Mouse (Mus musculus): ENCODE measurements around the gene Sesn3.

Sesn3 gene

GRCm38 (mm10) chr9:14350787-14351186 lies 75.9 kb downstream of the Sesn3 start:
- DNase-seq (ENCODE audit: low read depth, low spot score), result no peak

GRCm38 (mm10) chr9:14352337-14352736 lies 77.5 kb downstream of the Sesn3 start:
- DNase-seq (ENCODE audit: low read depth, low spot score), result peak; percentile 53

- no peak for DNase-seq (ENCODE audit: low read depth, low spot score)
These were observed 80.0 kb downstream of the Sesn3 start for GRCm38 (mm10) chr9:14354852-14355251.

DNA sequence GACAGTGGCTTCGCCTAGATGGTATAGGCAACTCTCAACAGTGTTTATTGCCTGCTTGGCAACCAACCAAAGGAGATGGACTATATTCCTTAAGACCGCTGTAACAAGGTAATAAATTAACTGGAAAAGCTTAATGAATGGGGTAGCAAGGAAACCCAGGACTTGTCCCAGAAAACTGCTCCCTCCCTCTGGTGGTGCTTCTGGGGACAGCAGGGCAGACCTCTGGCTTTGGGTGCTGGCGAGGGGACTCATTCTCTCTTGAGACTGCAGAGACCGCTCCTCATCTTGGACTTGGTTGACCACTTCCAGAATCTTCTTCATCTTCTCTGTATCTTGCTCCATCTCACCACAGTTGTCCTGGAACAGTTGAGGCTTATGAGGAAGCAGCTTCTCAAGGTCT lies 82.2 kb downstream of the Sesn3 start:
- DNase-seq (ENCODE audit: low read depth, low spot score), result no peak

DNA sequence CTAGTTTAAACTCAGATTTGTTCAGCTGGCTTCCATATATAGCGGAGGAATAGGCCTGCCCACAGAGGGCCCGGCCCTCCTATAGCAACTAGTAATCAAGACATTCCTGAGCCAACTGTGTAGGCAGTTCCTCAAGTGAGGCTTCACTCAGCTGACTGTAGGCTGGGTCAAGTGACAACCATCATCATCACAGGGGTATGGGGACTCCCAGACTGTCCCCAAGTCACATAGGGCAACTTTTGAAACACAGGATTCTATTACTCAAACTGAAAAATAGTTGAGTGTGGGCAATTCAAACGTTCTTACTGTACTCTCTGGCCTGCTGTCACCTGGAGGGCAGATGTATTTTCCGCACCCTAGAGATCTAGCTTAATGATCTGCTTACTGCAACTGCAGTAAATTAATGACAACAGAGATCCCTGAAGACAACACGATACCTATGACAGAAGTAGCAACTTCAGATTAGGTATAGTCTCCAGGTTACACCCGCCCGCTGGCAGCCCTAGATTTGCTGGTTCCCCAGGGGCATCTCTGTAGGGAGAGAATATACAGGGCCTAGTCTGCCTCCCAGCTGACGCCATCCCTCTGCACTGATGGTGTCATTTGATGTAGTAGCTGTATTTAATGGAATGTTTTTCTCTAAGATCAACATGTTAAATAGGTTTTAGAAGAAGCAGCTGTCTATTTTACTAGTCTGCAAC lies 87.4 kb downstream of the Sesn3 start:
- DNase-seq (ENCODE audit: low read depth, low spot score), result no peak

- DNase-seq (ENCODE audit: low read depth, low spot score), result no peak
These were observed 88.7 kb downstream of the Sesn3 start for GRCm38 (mm10) chr9:14363540-14363939.

- no peak for DNase-seq (ENCODE audit: low read depth, low spot score)
These were observed 89.9 kb downstream of the Sesn3 start for GRCm38 (mm10) chr9:14364719-14365118.

- DNase-seq (ENCODE audit: low read depth, low spot score), result peak; percentile 29
These were observed 90.7 kb downstream of the Sesn3 start for GRCm38 (mm10) chr9:14365481-14366125.

GRCm38 (mm10) chr9:14367850-14368249 lies 93.0 kb downstream of the Sesn3 start:
- DNase-seq (ENCODE audit: low read depth, low spot score), result no peak

- no peak for DNase-seq (ENCODE audit: low read depth, low spot score)
These were observed 94.4 kb downstream of the Sesn3 start for GRCm38 (mm10) chr9:14369271-14369670.

DNA sequence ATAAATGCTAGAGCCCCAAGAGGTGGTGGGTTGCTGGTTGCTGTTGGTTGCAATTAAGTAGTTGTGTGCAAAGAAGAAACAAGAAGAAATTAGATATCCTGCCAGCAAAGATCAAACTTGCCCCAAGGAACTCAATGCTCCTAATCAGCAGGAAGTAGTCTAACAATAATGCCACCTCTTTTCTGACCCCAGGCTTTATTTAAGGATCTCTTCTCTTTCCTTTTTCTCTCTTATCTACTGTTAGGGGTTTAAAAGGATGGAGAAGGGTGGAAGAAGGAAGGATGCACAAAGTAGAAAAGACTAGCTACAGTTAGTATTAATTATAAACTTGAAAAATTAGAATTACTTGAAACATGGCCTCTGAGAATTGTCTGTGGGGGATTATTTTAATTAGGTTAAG lies 97.6 kb downstream of the Sesn3 start:
- DNase-seq (ENCODE audit: low read depth, low spot score), result no peak

DNA sequence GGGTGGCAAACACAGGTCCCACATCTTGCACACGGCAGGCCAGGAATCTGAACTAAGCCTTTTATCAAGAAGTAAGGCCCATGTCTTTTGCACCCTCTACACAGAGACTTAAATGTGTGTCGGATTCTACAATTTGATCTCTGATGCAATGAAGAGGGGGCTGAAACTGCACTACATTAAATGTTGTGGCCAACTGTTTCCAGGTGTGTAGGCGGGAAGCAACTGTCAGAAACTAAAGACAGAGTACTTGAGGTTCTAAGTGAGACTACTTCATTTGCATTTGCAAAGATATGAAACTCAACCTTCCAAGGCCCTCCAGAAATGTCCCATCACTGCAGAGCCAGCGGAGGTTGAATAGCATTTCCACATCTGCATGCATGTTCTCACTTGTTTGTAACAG lies 101.3 kb downstream of the Sesn3 start:
- DNase-seq (ENCODE audit: low read depth, low spot score), result peak; percentile 59

DNA sequence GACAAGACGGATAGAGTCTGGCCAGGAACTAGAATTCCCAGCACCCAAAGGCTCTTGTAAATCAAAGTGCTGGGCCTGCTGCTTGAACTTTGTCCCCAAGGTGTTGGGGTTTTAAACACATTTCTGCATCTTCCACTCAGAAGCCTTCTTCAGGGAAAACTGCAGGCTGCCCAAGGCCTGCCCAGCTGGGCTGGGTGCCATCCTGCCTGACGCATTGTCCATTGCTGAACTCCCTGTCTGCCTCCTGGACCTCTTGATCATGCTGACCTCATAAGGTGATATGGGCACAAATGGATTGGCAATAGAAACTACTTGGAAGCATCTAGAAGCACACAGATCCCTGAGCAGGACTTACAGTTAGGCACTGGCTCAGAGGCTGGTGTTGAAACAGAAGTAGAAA lies 103.3 kb downstream of the Sesn3 start:
- no peak for DNase-seq (ENCODE audit: low read depth, low spot score)

DNA sequence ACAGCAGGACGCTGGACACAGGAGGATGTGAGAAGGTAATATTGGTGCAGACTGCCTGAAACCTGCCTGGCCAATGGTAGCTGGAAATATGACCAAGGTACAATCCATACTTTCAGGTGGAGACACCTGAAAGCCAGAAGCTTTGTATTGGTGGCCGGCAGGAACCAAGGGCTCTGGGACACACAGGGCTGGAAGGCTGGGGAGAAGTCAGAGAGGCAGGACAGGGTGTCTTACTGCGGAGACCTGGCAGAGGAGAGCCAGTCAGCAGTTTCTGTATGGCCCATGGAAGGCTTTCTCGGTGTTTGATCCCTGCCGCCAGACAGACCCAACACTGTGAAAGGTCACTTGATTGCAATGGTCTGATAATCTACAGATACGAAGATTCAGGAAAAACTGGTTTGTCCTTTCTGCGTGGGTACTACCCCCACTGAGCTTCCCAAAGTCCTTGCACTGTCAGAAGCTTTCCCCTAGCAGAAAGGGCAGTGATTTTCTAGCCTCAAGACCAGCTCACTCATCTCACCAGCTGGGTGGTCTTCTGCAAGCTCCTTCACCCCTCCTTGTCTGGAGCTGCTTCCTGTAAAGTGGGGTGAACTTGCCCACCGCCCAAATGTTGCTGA lies 105.0 kb downstream of the Sesn3 start:
- DNase-seq (ENCODE audit: low read depth, low spot score), result no peak

- peak; percentile 84 for DNase-seq (ENCODE audit: low read depth, low spot score)
These were observed 105.8 kb downstream of the Sesn3 start for GRCm38 (mm10) chr9:14380386-14381285.

GRCm38 (mm10) chr9:14381353-14382055 lies 106.6 kb downstream of the Sesn3 start, which contains the start of gene Endod1:
Gene Endod1 (minus strand): TSS chr9:14381507.
- DNase-seq (ENCODE audit: low read depth, low spot score), result no peak

GRCm38 (mm10) chr9:14382256-14382791 lies 107.5 kb downstream of the Sesn3 start:
- no peak for DNase-seq (ENCODE audit: low read depth, low spot score)

Data from CD4-positive helper T cell, adult 2 months (primary cell).